Mouse (Mus musculus) cerebellum, adult 9-11 months (tissue): ENCODE data around the gene Ddx4.
"Not testable (repeated sequence)": the region's sequence is repeated elsewhere in the genome, so short reads cannot be mapped to it uniquely, and the experiment has no call there.

Experiments used
- DNase-seq: peaks from one replicate; pipeline ENCODE4 v3.0.0; 2022

Gene Ddx4

GRCm38 (mm10) chr13:112635174-112635837 is 17.0 kb downstream of the Ddx4 start:
- DNase-seq: no peak

GRCm38 (mm10) chr13:112625566-112625965 is 26.7 kb downstream of the Ddx4 start:
- no peak for DNase-seq

DNA sequence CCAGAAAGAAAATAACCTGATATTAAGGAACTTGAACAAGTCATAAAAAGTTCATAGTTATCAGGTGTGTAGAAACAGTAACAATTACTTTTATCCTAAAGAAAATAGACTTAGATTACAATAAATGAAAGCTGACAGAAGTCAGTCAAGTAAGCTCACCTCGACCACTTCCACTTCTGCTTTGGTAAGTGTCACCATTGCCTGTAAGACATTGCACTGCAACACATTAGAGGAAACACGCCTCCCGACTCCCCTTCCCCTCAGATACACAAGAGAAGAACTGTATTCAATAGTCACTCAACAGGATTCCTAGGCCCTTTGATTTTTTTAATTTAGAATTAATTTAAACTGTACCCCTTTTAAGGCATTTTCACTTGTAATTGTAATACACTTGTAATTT is 27.7 kb downstream of the Ddx4 start:
- DNase-seq: no peak

DNA sequence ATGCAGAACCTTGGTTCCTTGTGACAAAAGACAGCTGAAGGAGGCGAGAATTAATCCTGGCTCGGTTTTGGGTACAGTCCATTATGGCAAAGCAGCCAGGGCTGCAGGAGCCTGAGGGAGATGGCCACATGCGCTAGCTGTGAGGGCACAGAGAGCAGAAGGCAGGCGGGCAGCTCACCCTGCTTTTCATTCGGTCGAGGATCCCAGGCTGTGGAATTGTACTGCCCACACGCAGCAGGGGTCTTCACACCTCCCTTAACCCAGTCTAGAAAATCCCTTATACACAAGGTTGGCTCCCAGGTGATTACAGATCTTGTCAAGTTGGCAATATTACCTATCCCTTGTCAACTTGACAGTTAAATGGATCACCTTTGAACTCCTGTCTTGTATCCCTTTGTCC is 28.6 kb downstream of the Ddx4 start:
- DNase-seq: peak; percentile 22

- DNase-seq: no peak
Observed at GRCm38 (mm10) chr13:112621592-112621991, 30.7 kb downstream of the Ddx4 start.

DNA sequence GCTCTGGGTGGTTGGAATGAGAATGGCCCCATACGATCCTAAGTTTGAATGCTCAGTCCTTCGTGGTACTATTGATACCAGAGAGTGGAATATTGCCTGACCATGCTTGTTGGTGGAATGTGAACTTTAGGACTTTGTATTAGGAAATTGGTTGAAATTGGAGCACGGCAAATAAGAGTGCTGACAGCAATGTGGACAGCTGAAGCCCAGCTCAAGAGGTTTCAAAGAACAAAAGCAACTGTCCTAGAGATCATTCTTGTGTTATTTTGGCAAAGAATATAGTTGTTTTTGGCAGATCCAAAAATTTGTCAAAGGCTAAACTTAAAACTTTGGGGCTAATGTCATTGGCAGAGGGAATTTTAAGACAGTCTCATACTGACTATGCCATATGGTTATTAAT is 43.7 kb downstream of the Ddx4 start:
- DNase-seq: no peak

DNA sequence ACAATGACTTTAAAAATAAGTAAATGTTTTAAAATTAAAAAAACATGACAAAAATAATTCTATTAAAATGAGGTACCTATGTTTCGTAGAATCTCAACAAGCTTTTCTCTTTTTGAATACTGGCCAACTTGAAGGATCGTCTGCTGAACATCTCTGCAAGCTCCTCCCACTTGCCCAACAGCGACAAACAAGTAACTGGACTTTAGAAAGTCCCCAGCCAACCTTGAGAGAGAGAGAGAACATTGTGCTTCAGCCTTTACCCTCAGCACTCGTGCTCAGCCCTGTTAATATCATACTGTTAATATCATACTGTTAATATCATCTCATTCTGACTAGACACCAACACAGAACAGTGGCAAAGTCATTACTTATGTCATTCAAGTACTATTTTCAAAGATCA is 47.9 kb downstream of the Ddx4 start:
- no peak for DNase-seq

DNA sequence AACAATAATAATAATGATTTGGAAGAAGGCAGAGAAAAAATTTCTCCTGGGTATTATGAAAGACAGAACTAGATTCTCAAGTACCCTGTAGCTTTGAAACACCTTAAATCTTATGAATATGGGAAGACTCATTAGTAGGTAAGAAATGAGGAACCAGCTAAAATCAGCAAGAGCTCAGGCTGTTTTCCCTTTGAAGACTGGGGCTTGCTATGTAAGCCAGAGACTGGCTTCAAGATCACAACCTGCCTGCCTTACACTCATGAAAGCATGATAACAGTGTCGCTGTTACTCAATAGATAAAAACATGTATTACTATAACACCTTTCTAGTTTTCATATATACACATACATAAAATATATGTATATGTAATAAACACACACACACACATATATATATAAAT is 48.4 kb downstream of the Ddx4 start:
- no peak for DNase-seq

DNA sequence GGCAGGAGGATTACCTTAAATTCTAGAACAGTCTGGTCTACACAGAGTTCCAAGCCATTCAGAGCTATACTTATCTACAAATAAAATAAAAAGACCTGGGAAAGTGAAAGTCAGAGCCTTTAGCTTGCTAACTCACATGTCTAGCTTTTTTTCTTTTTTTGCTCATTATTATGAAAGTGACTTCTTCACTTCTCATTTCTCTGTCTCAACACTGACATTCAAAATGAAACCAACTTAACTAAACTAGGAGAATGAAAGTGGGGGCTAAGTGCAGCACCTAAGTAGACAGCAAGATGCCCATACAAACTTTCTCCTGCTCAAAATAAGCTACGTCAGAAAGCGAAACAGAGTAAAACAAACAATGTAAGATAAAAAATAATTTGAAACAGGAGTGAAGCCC is 49.7 kb downstream of the Ddx4 start:
- DNase-seq: no peak

- not testable (repeated sequence) for DNase-seq
Observed at GRCm38 (mm10) chr13:112594260-112594659, 58.0 kb downstream of the Ddx4 start, which contains the start of gene Il31ra. Il31ra (minus strand) TSS chr13:112594360.

GRCm38 (mm10) chr13:112590254-112590653 is 62.0 kb downstream of the Ddx4 start:
- DNase-seq: no peak

- no peak for DNase-seq
Observed at GRCm38 (mm10) chr13:112589625-112590024, 62.6 kb downstream of the Ddx4 start.

DNA sequence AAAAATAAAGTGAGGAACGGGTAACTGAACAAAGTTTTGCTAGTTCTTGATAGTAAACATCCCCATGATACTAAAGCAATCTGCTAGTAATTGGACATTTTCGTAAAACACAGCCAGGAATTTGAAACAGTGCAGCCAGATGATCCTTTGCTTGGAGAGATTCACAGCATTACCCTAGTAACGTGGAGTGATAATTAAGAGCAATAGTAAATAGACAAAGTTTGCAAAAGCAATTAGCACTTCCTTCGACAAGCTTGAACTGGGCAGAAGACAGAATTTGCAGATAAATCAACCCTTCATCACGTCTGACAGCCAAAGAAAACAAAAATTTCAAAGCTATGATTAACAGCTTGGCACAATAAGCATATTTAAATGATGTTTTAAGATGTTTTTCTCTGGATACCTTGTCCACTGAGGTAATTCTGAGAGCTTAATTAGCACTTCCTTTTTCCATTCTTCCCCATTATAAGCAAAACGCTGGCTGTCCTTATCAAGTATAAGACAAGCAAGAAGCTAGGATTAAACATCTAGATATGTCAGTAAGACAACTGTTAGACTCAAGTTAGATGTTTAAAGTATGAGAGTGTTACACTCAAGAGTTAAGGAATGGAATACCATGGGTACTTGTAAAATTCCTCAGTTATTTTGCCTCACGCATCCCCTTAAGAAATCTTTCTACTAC is 67.6 kb downstream of the Ddx4 start:
- DNase-seq: no peak

- no peak for DNase-seq
Observed at GRCm38 (mm10) chr13:112582291-112582690, 70.0 kb downstream of the Ddx4 start.

GRCm38 (mm10) chr13:112581796-112582195 is 70.5 kb downstream of the Ddx4 start:
- DNase-seq: no peak

DNA sequence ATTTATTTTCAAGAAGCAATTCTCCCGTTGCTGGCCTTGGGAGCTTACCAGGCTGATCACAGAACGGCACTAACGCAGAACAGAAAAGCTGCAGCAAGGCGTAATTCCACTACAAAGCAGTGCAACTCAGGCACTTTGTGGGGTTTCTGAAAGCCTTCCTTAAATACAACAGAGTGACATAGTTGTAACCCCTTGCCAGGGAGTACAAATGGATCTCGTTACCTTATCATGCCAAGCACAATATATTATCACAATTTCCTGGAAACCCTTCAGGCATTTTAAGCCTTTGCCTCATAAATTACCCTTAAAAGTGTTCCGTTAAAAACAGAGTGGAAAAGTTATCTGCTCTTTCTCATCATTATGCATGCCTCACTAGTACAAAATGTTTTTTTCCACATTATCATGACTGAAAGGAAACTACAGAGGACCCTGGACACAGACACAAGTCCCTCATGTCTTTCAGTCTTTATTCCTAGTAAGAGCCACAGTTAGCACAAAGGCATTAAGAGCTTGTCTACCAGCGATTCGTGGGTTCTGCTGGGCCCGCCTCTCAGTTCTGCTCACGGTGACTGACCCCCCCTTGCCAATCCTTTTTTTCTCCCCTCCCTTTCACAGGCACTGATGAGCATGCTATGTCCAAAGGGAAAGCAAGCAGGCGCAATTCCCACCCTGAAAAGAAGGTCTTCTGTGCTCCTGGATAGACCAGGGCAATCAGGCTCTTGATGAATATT is 71.5 kb downstream of the Ddx4 start:
- DNase-seq: no peak

GRCm38 (mm10) chr13:112578041-112578440 is 74.2 kb downstream of the Ddx4 start:
- DNase-seq: peak; percentile 99

- DNase-seq: no peak
Observed at GRCm38 (mm10) chr13:112573800-112574199, 78.5 kb downstream of the Ddx4 start.

DNA sequence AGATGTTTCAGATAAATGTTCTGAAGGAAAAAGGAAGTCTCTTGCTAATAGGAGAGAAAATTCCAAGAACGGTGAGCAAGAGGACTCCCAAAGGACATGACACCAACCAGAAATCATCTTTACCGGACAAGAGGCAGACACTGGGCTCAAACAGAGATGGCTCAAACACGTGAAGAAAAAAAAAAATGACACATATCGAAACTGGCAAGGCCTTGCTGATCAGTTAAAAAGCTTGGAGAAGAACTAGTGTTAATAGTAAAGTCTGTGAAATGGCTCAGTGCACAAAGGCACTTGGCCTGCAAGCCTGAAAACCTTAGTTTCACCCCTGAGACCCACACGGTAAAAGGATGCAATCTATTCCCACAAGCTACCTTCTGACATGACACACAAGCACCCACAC is 81.5 kb downstream of the Ddx4 start:
- DNase-seq: no peak

- no peak for DNase-seq
Observed at GRCm38 (mm10) chr13:112569606-112570005, 82.7 kb downstream of the Ddx4 start.

DNA sequence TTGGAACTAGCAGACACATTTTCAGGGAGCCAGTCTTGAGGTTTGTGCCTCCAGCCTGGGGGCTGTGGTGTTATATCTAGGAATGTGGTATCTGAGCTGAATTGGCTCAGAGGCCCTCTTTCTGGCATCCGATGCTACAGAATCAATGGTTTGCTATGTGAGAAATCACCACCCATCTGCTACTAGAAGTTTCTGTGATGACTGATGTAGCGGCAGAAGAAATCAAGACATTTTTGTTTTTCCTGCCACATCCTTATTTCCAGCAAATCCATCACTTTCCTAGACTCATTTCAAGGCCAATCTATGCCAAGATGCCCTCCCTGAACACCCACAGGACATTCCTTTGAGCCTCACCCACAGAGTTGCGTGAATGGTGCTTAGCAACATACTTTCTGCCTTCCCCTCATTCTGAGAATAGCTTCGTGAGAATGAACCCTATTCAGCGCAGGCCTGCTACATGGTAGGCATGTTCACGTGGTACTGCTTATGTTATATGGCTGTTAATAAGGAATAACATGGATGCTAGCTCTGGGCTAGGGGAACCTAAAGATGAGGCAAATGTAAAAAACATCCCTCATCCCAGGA is 91.6 kb downstream of the Ddx4 start:
- DNase-seq: no peak

DNA sequence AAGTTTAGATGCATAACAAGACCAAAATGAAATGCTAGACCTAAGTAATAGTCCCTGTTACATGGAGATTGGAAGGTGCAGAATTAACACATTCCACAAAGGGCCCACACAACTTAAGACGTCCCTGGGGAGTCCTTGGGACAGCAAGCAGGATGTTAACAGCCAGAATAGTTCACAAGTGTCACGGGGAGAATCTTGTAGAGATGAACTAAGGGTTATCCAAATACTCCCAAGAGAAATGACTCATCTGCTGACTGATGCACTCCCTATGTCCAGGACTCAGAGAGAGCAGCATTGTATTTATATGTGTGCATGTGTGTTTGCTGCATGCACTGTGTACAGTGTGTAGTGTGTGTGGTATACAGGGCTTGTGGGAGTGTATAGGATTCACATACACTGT is 95.8 kb downstream of the Ddx4 start:
- DNase-seq: no peak

- no peak for DNase-seq
Observed at GRCm38 (mm10) chr13:112553304-112553703, 99.0 kb downstream of the Ddx4 start.
